Mouse (Mus musculus) thymus, adult 2 months (tissue): Measurements from ENCODE around the gene Abcc1.

Source experiments
- CTCF ChIP-seq: fragments of 200-500 bp; IDR thresholded peaks from 2 replicates; pipeline ENCODE4 v1.5.1; 2012; ENCODE audit warnings: mild to moderate bottlenecking, control low read depth, low read length, moderate library complexity, borderline replicate concordance; ENCODE audit not compliant: control insufficient read depth, poor library complexity, insufficient read depth; ENCODE audit errors: extremely low read depth
- POLR2A ChIP-seq: fragments of 200-500 bp; IDR thresholded peaks from 2 replicates; pipeline ENCODE4 v1.6.1; 2012; ENCODE audit warnings: mild to moderate bottlenecking, low read length, control low read depth, moderate library complexity; ENCODE audit not compliant: control insufficient read depth, poor library complexity, insufficient read depth; ENCODE audit errors: extremely low read depth

DNA sequence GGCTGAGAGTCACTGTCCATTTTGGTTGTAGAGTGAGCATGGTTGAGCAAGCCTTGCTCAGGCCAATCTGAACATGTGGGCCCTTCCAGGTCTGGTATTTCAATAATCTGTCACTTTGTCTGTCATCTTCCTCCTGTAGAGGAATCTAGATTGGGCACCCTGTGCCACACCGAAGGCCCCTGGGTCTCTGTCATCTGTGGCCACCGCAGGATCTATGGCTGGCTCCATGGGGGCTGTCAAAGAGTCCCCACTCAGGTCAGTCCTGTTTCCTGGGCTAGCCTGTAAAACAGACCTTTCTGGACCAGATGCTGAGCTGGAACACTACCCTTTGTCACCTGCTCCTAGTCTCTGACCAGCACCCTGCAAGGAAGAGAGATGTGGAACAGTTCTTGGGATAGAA lies 118.3 kb downstream of the Abcc1 start:
- TF ChIP-seq CTCF (no peak), POLR2A (no peak)
